10 mouse cellular contexts compared by ENCODE assay signal in the genomic region with DNA sequence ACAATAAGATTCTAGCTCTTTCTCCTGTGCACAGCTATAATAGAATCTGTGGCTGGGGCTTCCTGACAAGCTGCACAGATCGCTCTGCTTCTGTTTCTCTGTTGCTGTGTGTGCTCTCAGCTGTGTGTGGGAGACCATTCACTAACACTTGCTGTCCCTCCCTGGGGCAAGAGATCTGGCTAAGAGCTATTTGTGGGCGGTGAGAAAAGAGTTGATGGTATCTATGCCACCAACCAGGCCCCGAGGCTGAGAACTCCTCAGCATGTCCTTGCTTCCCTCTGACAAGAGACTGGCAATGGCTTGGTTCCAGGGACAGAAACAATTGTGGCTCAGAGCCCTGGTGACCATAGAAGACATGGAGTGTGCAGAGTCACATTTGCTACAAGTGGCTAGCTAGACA. TPM values are rescaled to one million over a fixed set of nuclear protein-coding genes. Genes with fewer than 3 reads are reported as not detected.
DNase-seq lines count a peak whose midpoint lies in the region; ATAC-seq and TF ChIP-seq lines count a peak whose summit lies in the region.
"Had no signal": no experiment of that assay in that cellular context is flagged by ENCODE, and none has a peak within 500 bp of the region (broad histone marks: within the 10 kb centered on the region; RNA-seq: fewer than 3 reads in every experiment).

No protein-coding gene starts in this region.

- TF ChIP-seq CTCF in left cerebral cortex, adult 2 months (IDR thresholded peaks at IDR 0.05), result no peak

- no peak for ATAC-seq in cerebellum, adult (ENCODE audit: insufficient number of reproducible peaks, low FRiP score, low TSS enrichment)

- DNase-seq in cerebellum, adult 9-10 months, result peak; percentile 26
- peak; percentile 81 for DNase-seq in right cerebral cortex, adult 18-20 months
- DNase-seq in right cerebral cortex, postnatal 4 days, result no peak
- peak; percentile 33 to 41 for DNase-seq in left cerebral cortex, adult 2 months (ENCODE audit: extremely low spot score in 1 of 2, low spot score in 2 of 2)
- DNase-seq in testis, postnatal 14 days (ENCODE audit: low spot score), result peak; percentile 87
- no peak for DNase-seq in thymus, postnatal 10 days (ENCODE audit: low spot score in 2 of 2)
- no peak for DNase-seq in embryo, embryonic 9.5 days (ENCODE audit: extremely low spot score)
- DNase-seq: kidney, postnatal 10 days; lung, embryonic 14.5 days had no signal

- intact Hi-C loops in left cerebral cortex, adult 2 months (cut with DNase I), result no loop called here

- peak overlapping the region; percentile 50; the same call in 1 of the 2 replicates for H3K27ac ChIP-seq in left cerebral cortex, adult 2 months

- no peak overlapping the region for H3K4me3 ChIP-seq in left cerebral cortex, adult 2 months

RNA-seq across cellular contexts. Expression of gene Fbrsl1, which starts 10.6 kb away (rescaled TPM):
- total RNA-seq in left cerebral cortex, adult 2 months (2021), result 10 to 100 TPM; 78.1 to 79.8 TPM

Comparison
In these comparisons a context has a peak if more than half of its experiments do, and no peak if none do; other contexts are left out.
1. DNase-seq: peak in cerebellum, adult 9-10 months (single experiment), right cerebral cortex, adult 18-20 months (single experiment), left cerebral cortex, adult 2 months (2 of 2) and testis, postnatal 14 days (single experiment); none in right cerebral cortex, postnatal 4 days (single experiment), thymus, postnatal 10 days (0 of 2) and embryo, embryonic 9.5 days (single experiment).